Mouse (Mus musculus): ENCODE data around the gene Haus2.
A peak's percentile ranks its signal among the peaks of the same experiment; 100 is the strongest.
"Not testable (repeated sequence)": the region's sequence is repeated elsewhere in the genome, so short reads cannot be mapped to it uniquely, and the experiment has no call there.

Gene Haus2

GRCm38 (mm10) chr2:120608830-120609723 is at the start of gene Haus2, which contains the start of gene Lrrc57:
Haus2 (plus strand) TSS chr2:120609383.
Lrrc57 (minus strand) TSS chr2:120609520.
- DNase-seq (ENCODE audit: low spot score in 2 of 2): peak; percentile 87

GRCm38 (mm10) chr2:120561524-120561923 is 47.7 kb upstream of the Haus2 start:
- DNase-seq (ENCODE audit: low spot score in 2 of 2): no peak

GRCm38 (mm10) chr2:120562859-120563234 is 46.3 kb upstream of the Haus2 start:
- peak in 1 of 2 experiments; percentile 18 for DNase-seq (ENCODE audit: low spot score in 2 of 2)

- DNase-seq (ENCODE audit: low spot score in 2 of 2): peak; percentile 88 to 93
These were observed 45.8 kb upstream of the Haus2 start, which contains the start of gene Zfp106 for GRCm38 (mm10) chr2:120563235-120563990. Zfp106 (minus strand) TSS chr2:120563843.

GRCm38 (mm10) chr2:120564548-120565188 is 44.5 kb upstream of the Haus2 start:
- not testable (repeated sequence) for DNase-seq (ENCODE audit: low spot score in 2 of 2)

- no peak for DNase-seq (ENCODE audit: low spot score in 2 of 2)
These were observed 43.8 kb upstream of the Haus2 start for GRCm38 (mm10) chr2:120565363-120565762.

GRCm38 (mm10) chr2:120566886-120567797 is 42.0 kb upstream of the Haus2 start, which contains the start of gene Snap23:
Snap23 (plus strand) TSS chr2:120567671.
- peak; percentile 91 to 95 for DNase-seq (ENCODE audit: low spot score in 2 of 2)

DNA sequence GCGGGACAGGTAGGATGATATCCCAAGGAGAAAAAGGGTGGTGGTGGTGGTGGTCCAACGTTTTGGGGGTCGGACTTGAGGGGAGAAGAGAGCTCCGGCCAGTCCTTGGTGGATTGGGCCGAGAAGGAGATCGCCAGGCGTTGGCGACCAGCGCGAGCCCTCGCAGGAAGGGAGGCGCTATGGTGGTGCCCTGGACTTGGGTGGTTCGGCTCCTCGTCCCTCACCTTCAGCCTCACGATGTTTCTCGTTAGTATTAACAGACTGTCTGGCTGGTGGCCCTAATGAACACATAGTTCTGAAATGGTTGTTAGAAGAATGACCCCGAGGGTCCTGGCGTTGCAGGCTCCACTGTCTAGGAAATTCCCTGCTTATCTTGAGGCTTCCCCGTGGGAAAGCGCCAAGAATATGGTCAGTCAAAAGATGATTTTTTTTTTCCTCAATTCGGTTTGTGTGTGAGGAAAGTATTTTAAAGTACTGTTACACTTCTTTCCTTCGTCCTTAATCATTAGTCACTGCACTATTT is 41.3 kb upstream of the Haus2 start:
- no peak for DNase-seq (ENCODE audit: low spot score in 2 of 2)

DNA sequence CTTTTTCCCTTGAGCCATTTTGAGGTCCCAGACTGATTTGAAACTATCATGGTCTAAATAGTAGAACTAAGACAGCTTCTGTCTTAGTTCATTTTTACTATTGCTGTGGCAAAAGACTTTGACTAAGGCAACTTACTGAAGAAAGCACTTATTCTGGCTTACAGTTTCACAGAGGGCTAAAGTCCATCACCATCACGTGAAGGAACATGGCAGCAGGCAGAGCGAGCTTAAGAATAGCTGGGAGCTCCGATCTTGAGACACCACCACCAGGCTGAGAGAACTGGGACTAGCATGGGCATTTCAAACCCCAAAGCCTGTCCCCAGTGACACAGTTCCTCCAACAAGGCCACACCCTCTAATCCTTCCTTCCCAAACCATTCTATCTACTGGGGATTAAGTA is 38.1 kb upstream of the Haus2 start:
- DNase-seq (ENCODE audit: low spot score in 2 of 2): no peak

- not testable (repeated sequence) for DNase-seq (ENCODE audit: low spot score in 2 of 2)
These were observed 37.0 kb upstream of the Haus2 start for GRCm38 (mm10) chr2:120572161-120572560.

GRCm38 (mm10) chr2:120575121-120575520 is 34.1 kb upstream of the Haus2 start:
- no peak for DNase-seq (ENCODE audit: low spot score in 2 of 2)

- DNase-seq (ENCODE audit: low spot score in 2 of 2): no peak
These were observed 33.2 kb upstream of the Haus2 start for GRCm38 (mm10) chr2:120575978-120576377.

DNA sequence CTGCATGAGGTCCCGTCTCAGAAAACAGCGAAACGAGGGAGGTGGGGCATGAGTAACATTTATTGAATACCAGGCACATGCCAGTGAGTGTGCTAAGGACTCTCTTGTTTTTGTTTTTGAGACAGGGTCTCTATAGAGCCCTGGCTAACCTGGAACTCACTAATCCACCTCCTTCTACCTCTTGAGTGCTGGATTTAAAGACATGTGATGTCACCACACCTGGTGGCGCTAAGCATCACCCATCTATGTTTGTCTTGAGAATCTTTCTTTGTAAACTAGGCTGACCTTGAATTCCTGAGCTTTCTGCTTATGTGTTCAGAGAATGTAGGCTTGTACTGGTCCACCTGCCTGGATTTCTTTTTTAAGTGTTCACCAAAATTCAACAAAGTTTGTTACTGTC is 31.4 kb upstream of the Haus2 start:
- no peak for DNase-seq (ENCODE audit: low spot score in 2 of 2)

- peak; percentile 52 to 64 for DNase-seq (ENCODE audit: low spot score in 2 of 2)
These were observed 30.9 kb upstream of the Haus2 start for GRCm38 (mm10) chr2:120578286-120578685.

- no peak for DNase-seq (ENCODE audit: low spot score in 2 of 2)
These were observed 19.4 kb upstream of the Haus2 start for GRCm38 (mm10) chr2:120589759-120590158.

GRCm38 (mm10) chr2:120592227-120592626 is 17.0 kb upstream of the Haus2 start:
- DNase-seq (ENCODE audit: low spot score in 2 of 2): no peak

DNA sequence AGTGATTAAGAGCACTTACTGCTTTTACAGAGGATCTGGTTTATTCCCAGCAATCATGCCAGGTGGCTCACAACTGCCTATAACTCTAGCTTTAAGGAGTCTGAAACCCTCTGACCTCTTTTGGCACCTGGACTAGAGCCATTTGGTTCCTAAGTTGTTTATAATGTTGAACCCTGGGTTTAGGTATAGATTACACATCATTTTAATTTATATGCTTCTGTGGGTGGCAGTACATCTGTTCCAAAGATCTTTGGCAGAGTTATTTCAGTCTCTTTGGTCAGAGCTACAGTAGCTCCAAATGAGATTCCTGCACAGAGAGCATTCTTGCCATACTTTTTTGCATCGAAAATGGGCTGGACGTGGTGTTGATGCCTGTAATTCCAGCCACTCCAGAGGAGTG is 11.4 kb upstream of the Haus2 start:
- DNase-seq (ENCODE audit: low spot score in 2 of 2): no peak

- DNase-seq (ENCODE audit: low spot score in 2 of 2): no peak
These were observed 9.7 kb upstream of the Haus2 start for GRCm38 (mm10) chr2:120599506-120599905.

DNA sequence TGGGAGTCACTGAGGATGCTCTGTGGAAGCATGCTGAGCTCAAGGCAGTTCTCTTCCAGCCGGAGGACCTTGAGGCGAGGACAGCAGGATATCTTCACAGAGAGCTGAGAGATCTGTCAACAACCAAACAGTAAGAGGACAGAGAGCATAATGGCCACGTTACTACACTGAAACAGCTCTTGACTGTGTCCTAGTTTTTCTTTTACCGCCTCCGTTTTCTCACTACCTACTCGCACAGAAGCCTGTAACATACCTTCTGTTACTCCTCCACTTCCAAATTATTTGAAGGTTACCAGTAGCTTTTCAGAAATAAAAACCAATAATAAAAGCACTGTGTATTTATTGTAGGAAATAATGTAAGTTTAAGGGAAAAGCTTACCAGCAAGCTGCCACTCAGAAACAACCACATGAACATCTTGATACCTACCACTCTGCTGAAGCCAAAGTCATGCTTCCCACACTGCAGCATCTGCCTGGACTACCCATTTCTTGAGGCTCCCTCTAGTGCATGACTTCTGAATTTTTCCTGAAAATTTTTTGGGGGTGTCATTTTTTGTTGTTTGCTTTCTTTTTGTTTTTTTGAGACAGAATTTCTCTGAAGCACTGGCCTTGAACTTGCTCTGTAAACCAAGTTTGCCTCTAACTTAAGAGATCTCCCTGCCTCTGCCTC is 3.0 kb upstream of the Haus2 start:
- DNase-seq (ENCODE audit: low spot score in 2 of 2): no peak

Measured in spleen, postnatal 36 days (tissue).